Mouse (Mus musculus) lung, embryonic 16.5 days (tissue): Measurements from ENCODE around the gene Abhd14b. TPM values are rescaled to one million over a fixed set of nuclear protein-coding genes. Genes with fewer than 3 reads are reported as not detected.
A peak's percentile ranks its signal among the peaks of the same experiment; 100 is the strongest.

Experiments
- ATAC-seq: fragments of 200-750 bp; cut with Nextera tagmentation; 2 replicates; pipeline ENCODE4 v1.8.0; 2017; ENCODE audit warnings: low read depth, mild to moderate bottlenecking, moderate library complexity
- H3K27ac ChIP-seq: fragments of 300-500 bp; sonication (generic); 2 replicates; pipeline ENCODE4 v1.5.1; 2014; ENCODE audit warnings: mild to moderate bottlenecking, control low read depth, low read length
- H3K27me3 ChIP-seq: fragments of 300-500 bp; sonication (generic); 2 replicates; pipeline ENCODE4 v1.6.1; 2014; ENCODE audit warnings: low read depth, low read length, mixed read lengths; ENCODE audit not compliant: control insufficient read depth, insufficient read depth
- H3K36me3 ChIP-seq: fragments of 300-500 bp; sonication (generic); 2 replicates; pipeline ENCODE4 v1.6.1; 2014; ENCODE audit warnings: low read length; ENCODE audit not compliant: control insufficient read depth, insufficient read depth
- H3K4me1 ChIP-seq: fragments of 300-500 bp; sonication (generic); replicated peaks from 2 replicates; pipeline ENCODE4 v1.6.1; 2014; ENCODE audit warnings: low read length, mixed read lengths; ENCODE audit not compliant: control insufficient read depth, insufficient read depth
- H3K4me2 ChIP-seq: fragments of 300-500 bp; sonication (generic); 2 replicates; pipeline ENCODE4 v1.6.1; 2014; ENCODE audit warnings: low read depth, low read length, control low read depth
- H3K4me3 ChIP-seq: fragments of 300-500 bp; sonication (generic); 2 replicates; pipeline ENCODE4 v1.5.1; 2014; ENCODE audit warnings: mild to moderate bottlenecking, low read length, control low read depth
- H3K9ac ChIP-seq: fragments of 300-500 bp; sonication (generic); 2 replicates; pipeline ENCODE4 v1.6.1; 2014; ENCODE audit warnings: low read length, control low read depth
- H3K9me3 ChIP-seq: fragments of 300-500 bp; sonication (generic); 2 replicates; pipeline ENCODE4 v1.6.1; 2016; ENCODE audit warnings: low read length; ENCODE audit not compliant: control insufficient read depth
- WGBS: fragments of 180-500 bp; shearing (Covaris S2); extraction: QIAGEN DNeasy Blood & Tissue Kit; methylation state at CpG from one replicate; pipeline ENCODE4 v1.1.7; 2014; 5-methylcytosine and 5-hydroxymethylcytosine counted together
- polyA plus RNA-seq: library from polyadenylated mRNA; unstranded; fragments of >200 nt; fragmentation: Nextera tagmentation; extraction: Ambion mirVana; gene quantifications from 2 replicates; pipeline ENCODE4 v1.2.1, GENCODE M21; 2015

Gene Abhd14b
- polyA plus RNA-seq: 18.0 and 21.8 TPM in 2 replicates

- peak; percentile 87 for ATAC-seq
- Histone ChIP-seq H3K9me3 (no peaks in the 10 kb centered on the region), H3K36me3 (no peaks in the 10 kb centered on the region), H3K4me2 (peak within 1 kb of the TSS; percentile 85), H3K9ac (peak within 1 kb of the TSS; percentile 78), H3K4me3 (peak within 1 kb of the TSS; percentile 64), H3K4me1 (peaks cover 34% of the 10 kb centered on the region), H3K27ac (peak within 1 kb of the TSS; percentile 60), H3K27me3 (no peaks in the 10 kb centered on the region)
- 0% methylated on average over 24 of the region's 24 CpGs for WGBS
These were observed at the start of gene Abhd14b, which contains the start of gene Abhd14a for GRCm38 (mm10) chr9:106447348-106447747. Gene Abhd14b (plus strand): TSS chr9:106447459. Gene Abhd14a (minus strand): TSS chr9:106447678.

GRCm38 (mm10) chr9:106397733-106398132, 49.5 kb upstream of the Abhd14b start:
- Histone ChIP-seq H3K9ac (no peak overlapping the region), H3K36me3 (no peaks in the 10 kb centered on the region), H3K27me3 (no peaks in the 10 kb centered on the region), H3K4me1 (peaks cover 13% of the 10 kb centered on the region), H3K4me3 (no peak overlapping the region), H3K9me3 (no peaks in the 10 kb centered on the region), H3K27ac (no peak overlapping the region), H3K4me2 (no peak overlapping the region)
- no peak for ATAC-seq
- 40% methylated on average over 4 of the region's 4 CpGs for WGBS

GRCm38 (mm10) chr9:106398667-106399311, 48.5 kb upstream of the Abhd14b start:
- WGBS: 48% methylated on average over 9 of the region's 9 CpGs
- H3K4me3 ChIP-seq: no peak overlapping the region
- peaks cover 10% of the 10 kb centered on the region; the same call in 1 of the 2 replicates for H3K4me1 ChIP-seq
- H3K4me2 ChIP-seq: no peak overlapping the region
- H3K36me3 ChIP-seq: no peaks in the 10 kb centered on the region
- H3K9me3 ChIP-seq: no peaks in the 10 kb centered on the region
- no peak overlapping the region for H3K9ac ChIP-seq
- H3K27ac ChIP-seq: no peak overlapping the region
- no peak for ATAC-seq
- no peaks in the 10 kb centered on the region for H3K27me3 ChIP-seq

- H3K36me3 ChIP-seq: no peaks in the 10 kb centered on the region
- no peaks in the 10 kb centered on the region for H3K27me3 ChIP-seq
- no peak overlapping the region for H3K27ac ChIP-seq
- H3K9ac ChIP-seq: no peak overlapping the region
- peaks cover 7% of the 10 kb centered on the region; the same call in 1 of the 2 replicates for H3K4me1 ChIP-seq
- H3K4me2 ChIP-seq: no peak overlapping the region
- no peak for ATAC-seq
- H3K4me3 ChIP-seq: no peak overlapping the region
- 73% methylated on average over 3 of the region's 3 CpGs for WGBS
- no peaks in the 10 kb centered on the region for H3K9me3 ChIP-seq
These were observed 47.5 kb upstream of the Abhd14b start for GRCm38 (mm10) chr9:106399808-106400207.

GRCm38 (mm10) chr9:106402149-106402548, 45.1 kb upstream of the Abhd14b start:
- H3K4me3 ChIP-seq: no peak overlapping the region
- WGBS: 68% methylated on average over 5 of the region's 5 CpGs
- peaks cover 23% of the 10 kb centered on the region for H3K4me1 ChIP-seq
- no peak for ATAC-seq
- H3K4me2 ChIP-seq: no peak overlapping the region
- H3K9ac ChIP-seq: no peak overlapping the region
- H3K36me3 ChIP-seq: no peaks in the 10 kb centered on the region
- H3K27me3 ChIP-seq: no peaks in the 10 kb centered on the region
- no peaks in the 10 kb centered on the region for H3K9me3 ChIP-seq
- no peak overlapping the region for H3K27ac ChIP-seq

GRCm38 (mm10) chr9:106402607-106403375, 44.5 kb upstream of the Abhd14b start:
- Histone ChIP-seq H3K9ac (no peak overlapping the region), H3K4me2 (no peak overlapping the region), H3K27ac (no peak overlapping the region), H3K4me3 (no peak overlapping the region), H3K27me3 (no peaks in the 10 kb centered on the region), H3K9me3 (no peaks in the 10 kb centered on the region), H3K36me3 (no peaks in the 10 kb centered on the region), H3K4me1 (peaks cover 23% of the 10 kb centered on the region)
- 72% methylated on average over 16 of the region's 16 CpGs for WGBS
- ATAC-seq: no peak

- peaks cover 23% of the 10 kb centered on the region for H3K4me1 ChIP-seq
- no peak overlapping the region for H3K4me2 ChIP-seq
- H3K9me3 ChIP-seq: no peaks in the 10 kb centered on the region
- no peak overlapping the region for H3K9ac ChIP-seq
- H3K27me3 ChIP-seq: no peaks in the 10 kb centered on the region
- H3K27ac ChIP-seq: peak overlapping the region; percentile 55; the same call in 1 of the 2 replicates
- H3K4me3 ChIP-seq: no peak overlapping the region
- ATAC-seq: peak; percentile 81
- 16% methylated on average over 6 of the region's 6 CpGs for WGBS
- H3K36me3 ChIP-seq: no peaks in the 10 kb centered on the region
These were observed 42.0 kb upstream of the Abhd14b start for GRCm38 (mm10) chr9:106405275-106405674.

- peak; percentile 53 for ATAC-seq
These were observed 40.7 kb upstream of the Abhd14b start for GRCm38 (mm10) chr9:106406443-106407078.

GRCm38 (mm10) chr9:106409096-106409495, 38.2 kb upstream of the Abhd14b start:
- 97% methylated on average over 4 of the region's 4 CpGs for WGBS
- H3K9me3 ChIP-seq: no peaks in the 10 kb centered on the region
- ATAC-seq: no peak
- peaks cover 23% of the 10 kb centered on the region for H3K4me1 ChIP-seq
- no peak overlapping the region for H3K27ac ChIP-seq
- no peak overlapping the region for H3K4me3 ChIP-seq
- no peaks in the 10 kb centered on the region for H3K27me3 ChIP-seq
- no peak overlapping the region for H3K9ac ChIP-seq
- H3K36me3 ChIP-seq: no peaks in the 10 kb centered on the region
- no peak overlapping the region for H3K4me2 ChIP-seq

More at GRCm38 (mm10) chr9:106406443-106407078, 40.7 kb upstream of the Abhd14b start:
- no peak overlapping the region for H3K4me3 ChIP-seq
- no peaks in the 10 kb centered on the region for H3K9me3 ChIP-seq
- H3K9ac ChIP-seq: no peak overlapping the region
- H3K27ac ChIP-seq: peak overlapping the region; percentile 51
- no peaks in the 10 kb centered on the region for H3K27me3 ChIP-seq
- 23% methylated on average over 8 of the region's 8 CpGs for WGBS
- H3K4me1 ChIP-seq: peaks cover 23% of the 10 kb centered on the region
- no peak overlapping the region for H3K4me2 ChIP-seq
- H3K36me3 ChIP-seq: no peaks in the 10 kb centered on the region
